Mouse (Mus musculus): Measurements from ENCODE around the gene Cbx1.
"Not testable (repeated sequence)": the region's sequence is repeated elsewhere in the genome, so short reads cannot be mapped to it uniquely, and the experiment has no call there.

Cbx1 gene

GRCm38 (mm10) chr11:96775665-96776064 lies 13.3 kb upstream of the Cbx1 start:
- DNase-seq (ENCODE audit: low read depth, low spot score): no peak

DNA sequence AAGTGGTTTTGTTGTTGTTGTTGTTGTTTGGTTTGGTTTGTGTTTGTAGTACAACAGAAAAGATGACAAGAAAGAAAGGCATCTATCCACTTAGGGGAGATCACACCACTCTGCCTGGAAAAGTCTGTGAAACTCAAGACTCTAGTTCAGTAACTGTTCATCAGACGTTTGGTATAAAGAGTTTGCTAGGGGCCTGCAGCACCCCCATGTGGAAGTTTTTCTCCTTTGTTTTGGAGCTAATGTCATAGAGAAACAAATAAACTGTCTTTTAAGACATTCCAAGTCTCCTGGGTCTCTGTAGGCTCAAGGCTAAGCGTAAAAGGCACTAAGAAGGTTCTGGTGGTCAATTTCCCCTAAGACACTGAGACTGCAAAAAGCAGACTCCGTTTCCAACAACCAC lies 12.9 kb upstream of the Cbx1 start:
- DNase-seq (ENCODE audit: low read depth, low spot score): peak; percentile 73

DNA sequence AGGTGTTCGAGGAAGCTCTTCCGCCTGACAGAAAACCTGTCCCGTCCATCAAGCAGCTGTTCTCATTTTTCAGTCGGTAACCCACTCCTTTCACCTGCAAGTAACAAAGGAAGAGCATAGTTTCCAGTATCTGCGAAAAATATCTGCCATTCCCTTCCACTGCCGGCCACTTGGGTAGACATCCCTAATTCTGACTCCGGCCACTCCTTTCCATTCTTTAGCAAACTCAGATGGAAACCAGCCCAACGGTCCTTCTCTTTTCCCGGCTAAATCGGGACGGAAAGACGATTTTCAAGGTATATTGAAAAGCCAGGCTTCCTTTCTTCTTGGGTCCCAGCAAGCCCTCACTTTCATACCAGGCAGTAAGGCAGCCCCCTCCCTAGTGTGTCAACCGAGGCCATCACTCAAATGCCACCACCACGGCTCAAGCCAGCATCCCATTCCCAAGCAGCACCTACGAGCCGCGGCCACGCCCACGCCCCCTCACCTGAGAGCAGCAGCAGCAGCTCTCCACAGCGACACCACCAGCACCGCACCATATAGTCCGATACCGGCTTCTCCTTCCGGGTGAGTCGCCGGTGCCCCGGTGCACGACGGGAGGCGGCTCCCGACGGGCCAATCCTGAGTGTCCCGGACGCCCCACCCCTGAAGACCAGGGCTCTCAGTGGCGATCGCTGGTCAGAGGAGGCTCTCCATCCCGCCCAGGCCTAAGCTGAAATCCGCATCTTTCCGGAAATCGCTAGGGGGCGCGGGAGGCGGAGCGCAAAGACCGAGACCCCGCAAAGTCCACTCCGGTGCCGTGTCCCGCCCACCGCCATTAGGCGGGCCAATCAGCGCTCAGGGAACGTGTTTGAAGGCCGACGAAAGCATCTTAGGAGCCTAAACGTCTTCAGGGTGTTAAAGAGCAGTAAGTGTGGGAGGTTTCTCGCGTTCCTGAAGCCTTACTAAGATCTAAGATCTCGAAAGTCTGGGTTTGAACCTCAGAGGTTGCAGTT lies 11.7 kb upstream of the Cbx1 start, which contains the start of gene Snx11:
TSS of gene Snx11 (minus strand) at position 592 of the 995 bp plus-strand sequence.
- peak; percentile 99 for DNase-seq (ENCODE audit: low read depth, low spot score)

DNA sequence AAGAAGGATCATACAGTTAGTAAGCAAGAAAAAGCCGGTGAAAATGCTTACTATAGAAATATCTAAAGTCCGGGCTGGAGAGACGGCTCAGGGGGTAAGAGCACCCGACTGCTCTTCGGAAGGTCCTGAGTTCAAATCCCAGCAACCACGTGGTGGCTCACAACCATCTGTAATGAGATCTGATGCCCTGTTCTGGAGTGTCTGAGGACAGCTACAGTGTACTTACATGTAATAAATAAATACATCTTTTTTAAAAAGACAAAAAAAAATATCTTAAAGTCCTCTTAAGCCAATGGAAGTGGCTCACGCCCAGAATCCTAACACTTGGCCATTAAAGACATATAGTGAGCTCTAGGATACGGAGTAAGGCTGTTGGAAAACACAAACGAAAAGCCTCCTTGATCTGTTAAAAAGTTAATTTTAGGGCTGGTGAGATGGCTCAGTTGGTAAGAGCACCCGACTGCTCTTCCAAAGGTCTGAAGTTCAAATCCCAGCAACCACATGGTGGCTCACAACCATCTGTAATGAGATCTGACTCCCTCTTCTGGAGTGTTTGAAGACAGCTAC lies 10.8 kb upstream of the Cbx1 start:
- DNase-seq (ENCODE audit: low read depth, low spot score): not testable (repeated sequence)

DNA sequence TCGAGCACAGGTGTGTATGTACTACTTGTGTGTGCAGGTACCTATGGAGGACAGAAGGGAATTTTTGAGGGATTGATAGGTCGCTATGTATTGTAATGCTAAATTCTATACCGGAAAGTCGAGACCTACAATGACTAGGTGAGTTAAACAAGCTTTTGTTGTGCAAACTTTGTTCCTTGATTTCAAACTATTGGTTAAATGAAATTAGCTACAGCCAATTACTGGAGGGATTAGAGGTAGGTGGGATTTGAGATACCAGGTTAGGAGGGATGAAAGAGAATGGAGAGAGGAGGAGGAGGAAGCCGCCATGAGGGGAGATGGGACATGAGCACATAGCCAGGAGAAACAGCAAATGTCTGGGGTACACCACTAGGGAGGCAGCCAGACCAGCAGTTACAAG lies 8.6 kb upstream of the Cbx1 start:
- DNase-seq (ENCODE audit: low read depth, low spot score): no peak

GRCm38 (mm10) chr11:96781425-96781824 lies 7.5 kb upstream of the Cbx1 start:
- peak; percentile 47 for DNase-seq (ENCODE audit: low read depth, low spot score)

GRCm38 (mm10) chr11:96784847-96785246 lies 4.1 kb upstream of the Cbx1 start:
- DNase-seq (ENCODE audit: low read depth, low spot score): peak; percentile 86

DNA sequence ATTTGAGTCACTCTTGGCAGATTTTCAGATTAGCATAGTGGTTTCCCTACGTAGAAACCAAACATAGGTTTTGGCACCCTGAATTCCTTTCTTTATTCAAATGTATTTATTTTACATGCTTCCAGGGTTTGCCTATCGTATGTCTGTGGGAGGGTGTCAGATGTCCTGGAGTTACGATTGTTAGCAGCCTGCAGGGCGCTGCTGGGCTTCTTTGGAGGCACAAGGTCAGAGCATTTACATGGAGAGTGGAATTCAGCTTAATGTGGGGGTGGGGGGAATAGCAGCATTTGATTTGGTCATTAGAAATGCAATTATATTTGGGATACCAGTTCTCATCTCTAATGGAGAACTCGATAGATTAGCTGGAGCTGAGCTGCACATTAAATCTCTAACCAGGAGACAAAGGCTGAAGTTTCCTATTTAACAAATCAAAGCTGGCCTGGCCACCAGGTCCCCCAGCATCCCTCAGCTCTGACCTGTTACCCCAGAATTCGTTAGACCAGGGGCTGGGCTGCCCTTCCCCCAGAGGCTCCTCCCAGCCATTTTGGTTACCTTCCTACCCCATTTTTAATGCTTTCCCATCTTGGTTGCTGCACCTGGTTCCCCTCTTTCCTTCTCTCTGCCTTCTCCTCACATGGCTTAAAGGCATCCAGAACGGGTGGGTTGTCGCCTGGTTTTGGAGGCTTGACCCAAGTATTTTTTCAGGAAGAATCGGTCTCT lies 2.0 kb upstream of the Cbx1 start:
- no peak for DNase-seq (ENCODE audit: low read depth, low spot score)

- peak; percentile 61 for DNase-seq (ENCODE audit: low read depth, low spot score)
These were observed 1.1 kb downstream of the Cbx1 start for GRCm38 (mm10) chr11:96789990-96790389.

- DNase-seq (ENCODE audit: low read depth, low spot score): peak; percentile 60
These were observed 1.8 kb downstream of the Cbx1 start for GRCm38 (mm10) chr11:96790681-96791080.

- DNase-seq (ENCODE audit: low read depth, low spot score): no peak
These were observed 6.6 kb downstream of the Cbx1 start for GRCm38 (mm10) chr11:96795491-96795890.

DNA sequence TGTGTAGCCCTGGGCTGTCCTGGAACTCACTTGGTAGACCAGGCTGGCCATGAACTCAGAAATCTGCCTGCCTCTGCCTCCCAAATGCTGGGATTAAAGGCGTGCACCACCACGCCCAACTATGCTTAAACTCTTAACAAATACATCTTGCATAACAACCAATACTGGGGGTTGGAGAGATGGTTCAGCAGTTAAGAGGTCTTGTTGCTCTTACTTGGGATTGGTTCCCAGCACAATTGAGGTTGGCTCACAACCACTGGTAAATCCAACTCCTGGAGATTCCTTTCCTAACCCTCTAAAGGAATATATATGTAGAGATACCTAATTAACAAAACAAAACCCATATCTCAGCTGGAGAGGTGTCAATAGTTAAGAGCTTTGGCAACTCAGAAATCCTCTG lies 7.2 kb downstream of the Cbx1 start:
- DNase-seq (ENCODE audit: low read depth, low spot score): no peak

GRCm38 (mm10) chr11:96796586-96796985 lies 7.7 kb downstream of the Cbx1 start:
- peak; percentile 78 for DNase-seq (ENCODE audit: low read depth, low spot score)

GRCm38 (mm10) chr11:96799511-96799910 lies 10.6 kb downstream of the Cbx1 start:
- no peak for DNase-seq (ENCODE audit: low read depth, low spot score)

DNA sequence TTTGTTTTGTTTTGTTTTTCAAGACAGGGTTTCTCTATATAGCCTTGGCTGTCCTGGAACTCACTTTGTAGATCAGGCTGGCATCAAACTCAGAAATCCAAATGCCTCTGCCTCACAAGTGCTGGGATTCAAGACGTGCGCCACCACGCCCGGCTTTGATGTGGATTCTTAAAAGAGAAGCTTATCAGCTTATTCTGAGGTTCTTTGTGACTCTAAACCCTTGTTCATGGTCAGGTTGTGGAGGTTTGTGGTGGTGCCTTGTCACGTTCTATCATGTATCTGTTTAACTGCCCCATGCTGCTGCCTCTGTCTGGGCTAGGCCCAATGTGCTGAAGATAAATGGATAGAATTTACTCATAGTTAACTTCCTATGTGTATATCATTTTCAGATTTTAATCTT lies 16.7 kb downstream of the Cbx1 start:
- DNase-seq (ENCODE audit: low read depth, low spot score): no peak

DNA sequence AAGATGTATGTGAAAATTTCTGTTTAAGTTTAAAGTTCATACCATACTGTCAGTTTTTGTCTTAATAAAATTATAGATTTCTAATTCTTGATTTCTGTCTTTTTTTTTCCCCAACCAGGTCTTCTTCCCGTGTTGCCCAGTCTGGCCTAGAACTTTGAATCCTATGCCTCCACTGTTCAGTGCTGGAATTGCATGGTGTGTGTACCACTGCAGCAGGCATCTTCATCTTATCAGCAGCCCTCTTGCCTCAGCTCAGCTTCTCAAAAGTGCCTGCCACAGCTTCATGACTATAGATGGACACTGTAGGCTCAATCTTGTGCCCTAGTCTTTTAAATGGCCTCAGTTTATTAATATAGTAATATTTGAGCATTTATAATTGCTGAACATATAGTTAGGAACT lies 19.1 kb downstream of the Cbx1 start:
- DNase-seq (ENCODE audit: low read depth, low spot score): peak; percentile 70

DNA sequence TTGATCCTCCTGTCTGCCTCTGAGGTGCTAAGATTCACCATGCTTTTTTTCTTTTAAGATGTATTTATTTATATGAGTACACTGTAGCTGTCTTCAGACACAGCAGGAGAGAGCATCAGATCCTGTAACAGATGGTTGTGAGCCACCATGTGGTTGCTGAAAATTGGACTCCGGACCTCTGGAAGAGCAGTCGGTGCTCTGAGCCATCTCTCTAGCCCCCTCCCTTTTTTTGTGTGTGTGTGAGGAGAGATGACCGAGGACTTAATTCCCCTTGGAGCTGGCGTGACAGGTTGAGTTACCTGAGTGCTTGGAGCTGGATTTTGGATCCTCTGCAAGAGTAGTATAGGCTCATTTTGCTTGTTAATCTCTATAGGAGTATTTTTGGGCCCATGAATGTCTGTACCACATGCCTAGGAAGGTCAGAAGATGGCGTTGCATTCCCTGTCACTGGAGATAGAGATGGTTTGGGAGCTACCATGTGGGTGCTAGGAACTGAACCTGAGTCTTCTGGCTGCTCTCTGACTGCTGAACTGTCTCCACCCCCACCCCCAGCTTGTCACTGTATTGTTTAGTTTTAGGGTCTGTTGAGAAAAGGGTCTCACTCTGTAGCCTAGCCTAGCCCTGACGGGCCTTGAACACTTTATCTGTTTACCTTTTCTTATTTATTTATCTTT lies 20.8 kb downstream of the Cbx1 start:
- no peak for DNase-seq (ENCODE audit: low read depth, low spot score)

DNA sequence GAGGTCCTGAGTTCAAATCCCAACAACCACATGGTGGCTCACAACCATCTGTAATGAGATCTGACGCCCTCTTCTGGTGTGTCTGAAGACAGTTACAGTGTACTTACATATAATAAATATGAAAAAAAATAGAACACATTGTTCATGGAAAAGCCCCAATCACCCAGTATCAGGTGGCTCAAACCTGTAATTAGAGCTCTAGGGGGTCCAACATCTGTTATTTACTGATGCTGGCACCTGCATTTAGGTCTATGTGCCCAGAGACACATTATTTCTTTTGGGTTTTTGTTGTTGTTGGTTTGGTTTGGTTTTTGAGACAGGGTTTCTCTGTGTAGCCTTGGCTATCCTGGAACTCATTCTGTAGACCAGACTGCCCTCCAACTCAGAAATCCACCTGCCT lies 22.3 kb downstream of the Cbx1 start:
- DNase-seq (ENCODE audit: low read depth, low spot score): not testable (repeated sequence)

DNA sequence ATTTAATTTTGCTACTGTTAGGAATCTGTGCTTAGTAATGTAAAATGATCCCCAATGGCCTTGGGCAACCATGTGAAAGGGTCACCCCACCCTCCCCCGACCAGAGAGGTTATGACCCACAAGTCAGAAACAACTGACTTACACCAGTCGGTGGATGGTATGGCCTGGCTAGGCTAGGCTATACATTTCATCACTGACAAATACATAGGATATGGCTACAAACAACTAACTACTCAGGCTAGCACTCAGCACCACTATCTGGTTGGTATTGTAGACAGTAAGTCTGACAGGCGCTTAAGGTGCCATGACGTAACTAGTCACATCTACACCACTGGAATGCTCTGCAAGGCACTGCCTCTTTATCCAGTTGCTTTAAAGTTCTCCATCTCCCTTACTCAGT lies 24.5 kb downstream of the Cbx1 start:
- no peak for DNase-seq (ENCODE audit: low read depth, low spot score)

- DNase-seq (ENCODE audit: low read depth, low spot score): no peak
These were observed 25.0 kb downstream of the Cbx1 start for GRCm38 (mm10) chr11:96813920-96814319.

DNA sequence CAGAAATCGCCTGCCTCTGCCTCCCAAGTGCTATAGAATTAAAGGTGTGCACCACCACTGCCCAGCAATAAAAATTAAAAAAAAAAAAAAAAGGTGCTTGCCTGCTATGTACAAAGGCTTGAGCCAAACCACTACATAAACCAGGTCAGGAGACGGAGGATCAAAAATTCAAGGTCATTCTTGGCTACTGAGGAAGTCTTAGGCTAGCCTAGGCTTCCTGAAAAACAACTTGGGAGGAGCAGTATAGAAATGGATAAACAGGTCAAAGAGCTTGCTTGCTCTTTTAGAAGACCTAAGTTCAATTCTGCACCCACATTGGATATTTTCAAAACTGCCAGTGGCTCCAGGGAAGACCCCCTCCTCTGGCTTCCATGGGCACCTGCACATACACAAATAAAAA lies 25.5 kb downstream of the Cbx1 start:
- no peak for DNase-seq (ENCODE audit: low read depth, low spot score)

GRCm38 (mm10) chr11:96815895-96816294 lies 27.0 kb downstream of the Cbx1 start:
- no peak for DNase-seq (ENCODE audit: low read depth, low spot score)

All from 3T3-L1 (cell line).